Mouse (Mus musculus): ENCODE measurements at regions not wholly inside any gene's neighbourhood (a gene's known extent, or its start where the extent isn't known, plus 50 kb on each side); places are given as distances from the start of the nearest gene placed in this dataset.
"Not testable (repeated sequence)": the region's sequence is repeated elsewhere in the genome, so short reads cannot be mapped to it uniquely, and the experiment has no call there.

DNA sequence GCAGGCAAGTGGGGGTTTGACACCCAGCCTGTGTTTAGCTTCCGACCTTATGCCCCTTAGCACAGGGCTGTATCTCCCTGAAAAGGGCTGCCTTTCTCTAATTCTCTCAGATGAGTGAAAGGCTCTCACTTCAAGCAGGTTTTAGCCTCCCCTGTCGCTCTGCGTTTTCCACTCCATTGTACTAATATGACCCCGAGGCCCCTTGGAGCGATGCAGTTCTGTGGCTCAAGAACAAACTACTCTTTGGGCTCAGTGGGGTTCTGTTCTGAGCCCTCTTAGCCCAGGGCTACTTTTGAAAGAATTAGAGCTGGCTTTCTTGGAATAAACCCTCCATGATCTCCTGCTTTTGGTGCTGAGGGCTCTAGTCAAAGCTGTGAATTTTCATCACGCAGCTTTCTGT lies 53.4 kb upstream of the Castor2 start:
- 75% methylated on average over 6 of the region's 6 CpGs for WGBS
- peaks cover 4% of the 10 kb centered on the region; the same call in 1 of the 2 replicates for H3K4me1 ChIP-seq (ENCODE audit: control insufficient read depth, insufficient read depth, low read length)
- no peak overlapping the region for H3K27ac ChIP-seq (replicated peaks; ENCODE audit: low read depth, low read length)

DNA sequence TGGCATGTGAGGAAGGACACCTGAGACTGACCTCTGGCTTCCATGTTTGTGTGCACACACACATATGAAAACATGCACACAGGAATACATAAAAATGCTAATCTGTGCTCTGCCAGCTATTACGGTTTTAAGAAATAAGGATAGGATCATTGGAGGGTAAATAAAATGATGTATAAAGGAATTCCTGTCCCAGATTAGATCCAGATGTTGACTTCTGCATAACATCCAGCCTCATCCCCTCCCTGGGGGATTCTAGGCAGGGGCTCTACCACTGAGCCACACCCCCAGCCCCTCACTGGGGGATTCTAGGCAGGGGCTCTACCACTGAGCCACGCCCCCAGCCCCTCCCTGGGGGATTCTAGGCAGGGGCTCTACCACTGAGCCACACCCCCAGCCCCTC lies 56.6 kb upstream of the Castor2 start:
- H3K9ac ChIP-seq (ENCODE audit: low read depth, low read length, severe bottlenecking); ATAC-seq (ENCODE audit: low FRiP score, low read depth); H3K36me3 ChIP-seq (ENCODE audit: control insufficient read depth, insufficient read depth, low read length); H3K27ac ChIP-seq (replicated peaks; ENCODE audit: low read depth, low read length); H3K4me1 ChIP-seq (ENCODE audit: control insufficient read depth, insufficient read depth, low read length); H3K9me3 ChIP-seq (ENCODE audit: control insufficient read depth, low read length); H3K27me3 ChIP-seq (ENCODE audit: control insufficient read depth, insufficient read depth, low read length); H3K4me2 ChIP-seq (replicated peaks; ENCODE audit: low read depth, low read length, severe bottlenecking); H3K4me3 ChIP-seq (replicated peaks; ENCODE audit: low read length): not testable (repeated sequence)
- WGBS: 17% methylated on average over 1 of the region's 2 CpGs
- peak; percentile 60 for DNase-seq (ENCODE audit: low spot score)

More for the DNA sequence above, 53.4 kb upstream of the Castor2 start:
- H3K4me3 ChIP-seq (replicated peaks; ENCODE audit: low read length): no peak overlapping the region
- no peak overlapping the region for H3K4me2 ChIP-seq (replicated peaks; ENCODE audit: low read depth, low read length, severe bottlenecking)
- DNase-seq (ENCODE audit: low spot score) (no peak), ATAC-seq (ENCODE audit: low FRiP score, low read depth) (no peak)
- H3K9ac ChIP-seq (ENCODE audit: low read depth, low read length, severe bottlenecking): no peak overlapping the region
- H3K27me3 ChIP-seq (ENCODE audit: control insufficient read depth, insufficient read depth, low read length): no peaks in the 10 kb centered on the region
- peaks cover 3% of the 10 kb centered on the region; the same call in 1 of the 2 replicates for H3K9me3 ChIP-seq (ENCODE audit: control insufficient read depth, low read length)
- no peaks in the 10 kb centered on the region for H3K36me3 ChIP-seq (ENCODE audit: control insufficient read depth, insufficient read depth, low read length)
- no peak for TF ChIP-seq POLR2A (IDR thresholded peaks at IDR 0.05; ENCODE audit: borderline replicate concordance, extremely low read depth, insufficient read depth, insufficient read length)

DNA sequence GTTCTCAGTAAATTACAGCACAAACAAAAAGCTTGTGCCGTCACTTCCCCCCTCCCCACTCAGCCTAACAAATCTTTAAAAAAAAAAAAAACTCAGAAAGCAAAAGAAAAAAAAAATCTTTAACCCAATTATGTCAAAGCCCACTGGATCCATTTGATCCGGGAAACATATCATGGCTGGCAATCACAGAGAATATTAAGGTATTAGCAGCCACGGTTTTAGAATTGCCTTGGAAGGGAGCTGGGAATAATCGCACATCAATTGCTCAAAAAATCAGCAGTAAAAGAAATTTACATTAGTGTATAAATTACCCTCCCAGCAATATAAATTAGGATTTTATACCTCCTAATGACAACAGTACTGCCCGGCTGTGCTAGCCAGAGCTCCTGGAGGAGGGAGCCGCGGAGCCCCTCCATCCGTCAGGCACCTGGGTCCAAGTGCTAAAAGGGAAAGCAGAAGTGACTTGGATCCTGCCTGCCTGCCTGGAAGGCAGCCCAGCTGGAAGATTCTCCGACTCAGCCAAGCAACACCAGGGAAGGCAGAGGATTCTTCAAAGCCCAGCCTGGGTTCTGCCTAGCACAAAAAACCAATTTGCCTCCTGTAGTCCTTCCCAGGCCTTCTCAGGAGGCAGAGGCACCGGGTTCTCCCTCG lies 72.1 kb upstream of the Castor2 start:
- no peak overlapping the region for H3K9ac ChIP-seq (ENCODE audit: low read depth, low read length, severe bottlenecking)
- no peak for TF ChIP-seq POLR2A (IDR thresholded peaks at IDR 0.05; ENCODE audit: borderline replicate concordance, extremely low read depth, insufficient read depth, insufficient read length)
- peaks cover 4% of the 10 kb centered on the region; the same call in 1 of the 2 replicates for H3K4me1 ChIP-seq (ENCODE audit: control insufficient read depth, insufficient read depth, low read length)
- WGBS: 23% methylated on average over 11 of the region's 11 CpGs
- 0 out of 2 replicates have a peak, but pooled peaks have one; percentile 30 for ATAC-seq (ENCODE audit: low FRiP score, low read depth)
- H3K4me2 ChIP-seq (replicated peaks; ENCODE audit: low read depth, low read length, severe bottlenecking): no peak overlapping the region
- H3K9me3 ChIP-seq (ENCODE audit: control insufficient read depth, low read length): no peaks in the 10 kb centered on the region
- no peaks in the 10 kb centered on the region for H3K27me3 ChIP-seq (ENCODE audit: control insufficient read depth, insufficient read depth, low read length)
- no peaks in the 10 kb centered on the region for H3K36me3 ChIP-seq (ENCODE audit: control insufficient read depth, insufficient read depth, low read length)
- no peak overlapping the region; the same call in 1 of the 2 replicates for H3K27ac ChIP-seq (replicated peaks; ENCODE audit: low read depth, low read length)
- H3K4me3 ChIP-seq (replicated peaks; ENCODE audit: low read length): no peak overlapping the region
- peak; percentile 46 for DNase-seq (ENCODE audit: low spot score)

DNA sequence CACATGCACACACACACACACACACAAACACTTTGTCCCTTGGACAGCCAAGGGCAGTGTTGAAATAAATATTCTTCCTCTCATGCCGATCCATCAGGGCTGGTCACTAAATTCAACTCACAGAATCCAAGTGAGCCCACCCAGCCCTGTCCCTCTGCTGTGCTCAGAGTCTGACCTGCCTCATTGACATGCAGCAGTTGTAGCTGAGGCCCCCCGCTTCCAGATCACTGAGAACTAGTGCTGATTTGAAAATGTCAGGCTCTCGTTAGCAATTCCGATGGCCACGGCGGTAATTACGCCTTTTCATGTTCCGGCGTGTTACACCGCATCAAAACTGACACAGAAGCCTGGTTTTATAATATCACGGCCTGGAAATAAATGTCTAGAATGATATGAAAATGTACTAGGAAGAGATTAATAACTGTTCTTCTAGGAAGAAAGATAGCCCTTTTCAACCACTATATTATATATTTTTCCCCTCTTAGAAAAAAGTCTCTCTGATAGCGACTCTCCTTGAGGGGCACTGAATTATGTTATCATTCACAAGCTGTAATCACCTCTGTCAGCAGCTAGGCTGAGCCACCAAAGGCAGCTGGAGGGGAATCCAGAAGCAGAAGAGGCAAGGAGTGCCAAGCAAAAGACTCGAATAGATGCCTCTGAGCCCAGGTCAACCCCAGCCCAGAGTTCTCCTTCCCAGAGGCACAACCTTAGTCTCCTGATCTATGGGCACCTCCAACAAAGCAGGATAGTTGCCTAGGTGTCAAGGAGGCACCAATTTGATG lies 79.7 kb upstream of the Castor2 start:
- DNase-seq (ENCODE audit: low spot score): no peak
- H3K4me2 ChIP-seq (replicated peaks; ENCODE audit: low read depth, low read length, severe bottlenecking): no peak overlapping the region
- no peaks in the 10 kb centered on the region for H3K36me3 ChIP-seq (ENCODE audit: control insufficient read depth, insufficient read depth, low read length)

DNA sequence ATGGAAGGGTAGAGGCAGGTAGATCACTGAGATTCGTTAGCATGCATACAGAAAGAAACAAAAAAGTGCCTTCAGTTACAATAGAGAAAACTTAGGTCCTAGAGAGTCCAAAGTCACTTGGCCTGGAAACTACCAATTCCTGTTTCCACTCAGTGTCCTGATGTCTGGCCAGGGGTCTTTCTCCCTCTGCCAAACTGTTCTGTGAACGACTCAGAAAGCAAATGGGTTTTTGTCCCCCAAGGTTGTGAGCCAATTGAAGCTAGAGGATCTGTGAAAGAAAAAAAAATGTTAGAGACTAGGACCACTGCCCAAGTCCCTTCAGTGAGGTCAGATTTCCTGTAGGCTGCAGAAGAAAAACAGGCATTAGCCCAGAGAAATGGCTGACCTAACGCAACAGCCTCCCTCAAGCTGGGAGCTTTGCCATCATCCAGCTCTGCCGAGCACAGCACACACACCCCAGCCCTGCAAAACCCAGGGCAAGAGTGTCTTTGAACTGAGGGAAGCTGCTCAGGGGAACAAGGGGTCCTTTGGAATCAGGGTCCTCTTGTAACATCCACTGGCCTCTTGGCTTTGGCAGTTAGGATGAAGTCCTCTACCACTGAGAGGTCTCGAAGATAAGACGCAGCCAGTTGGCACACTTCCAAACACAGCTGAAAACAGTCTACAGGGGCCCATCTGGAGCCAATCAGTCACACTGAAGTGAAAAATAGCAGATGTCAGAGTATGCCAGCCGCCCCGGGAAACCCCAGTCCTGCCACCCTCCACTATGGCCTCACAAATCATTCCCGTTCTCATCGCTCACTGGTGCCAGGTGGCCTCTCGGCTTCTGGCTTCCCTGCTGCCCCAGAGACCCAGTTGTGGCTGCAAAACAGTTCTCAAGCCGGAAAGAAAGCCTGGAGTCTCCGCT lies 85.0 kb upstream of the Castor2 start:
- H3K9me3 ChIP-seq (ENCODE audit: control insufficient read depth, low read length): no peaks in the 10 kb centered on the region
- H3K4me2 ChIP-seq (replicated peaks; ENCODE audit: low read depth, low read length, severe bottlenecking): peak overlapping the region; percentile 32
- no peaks in the 10 kb centered on the region for H3K36me3 ChIP-seq (ENCODE audit: control insufficient read depth, insufficient read depth, low read length)
- peak overlapping the region; percentile 84 for H3K27ac ChIP-seq (replicated peaks; ENCODE audit: low read depth, low read length)
- WGBS: 4% methylated on average over 13 of the region's 13 CpGs
- H3K4me1 ChIP-seq (ENCODE audit: control insufficient read depth, insufficient read depth, low read length): peaks cover 17% of the 10 kb centered on the region
- no peak for TF ChIP-seq POLR2A (IDR thresholded peaks at IDR 0.05; ENCODE audit: borderline replicate concordance, extremely low read depth, insufficient read depth, insufficient read length)
- no peak overlapping the region for H3K4me3 ChIP-seq (replicated peaks; ENCODE audit: low read length)
- no peaks in the 10 kb centered on the region for H3K27me3 ChIP-seq (ENCODE audit: control insufficient read depth, insufficient read depth, low read length)
- ATAC-seq (ENCODE audit: low FRiP score, low read depth) (peak; percentile 87), DNase-seq (ENCODE audit: low spot score) (peak; percentile 95)
- no peak overlapping the region for H3K9ac ChIP-seq (ENCODE audit: low read depth, low read length, severe bottlenecking)

More for the DNA sequence above, 79.7 kb upstream of the Castor2 start:
- no peak overlapping the region for H3K4me3 ChIP-seq (replicated peaks; ENCODE audit: low read length)
- no peak overlapping the region for H3K27ac ChIP-seq (replicated peaks; ENCODE audit: low read depth, low read length)
- no peak overlapping the region for H3K9ac ChIP-seq (ENCODE audit: low read depth, low read length, severe bottlenecking)
- no peak for ATAC-seq (ENCODE audit: low FRiP score, low read depth)
- H3K27me3 ChIP-seq (ENCODE audit: control insufficient read depth, insufficient read depth, low read length): no peaks in the 10 kb centered on the region
- peaks cover 6% of the 10 kb centered on the region for H3K4me1 ChIP-seq (ENCODE audit: control insufficient read depth, insufficient read depth, low read length)
- 68% methylated on average over 13 of the region's 13 CpGs for WGBS
- no peak for TF ChIP-seq POLR2A (IDR thresholded peaks at IDR 0.05; ENCODE audit: borderline replicate concordance, extremely low read depth, insufficient read depth, insufficient read length)
- no peaks in the 10 kb centered on the region for H3K9me3 ChIP-seq (ENCODE audit: control insufficient read depth, low read length)
